Mouse (Mus musculus) myocyte (in vitro differentiated cells): ENCODE measurements around the gene Nlrp6.

ENCODE experiments used
- CEBPB ChIP-seq: IDR thresholded peaks from 2 replicates; pipeline ENCODE4 v1.6.1; 2011; ENCODE audit warnings: mild to moderate bottlenecking, moderate library complexity; ENCODE audit not compliant: poor library complexity, insufficient read depth, severe bottlenecking
- E2F4 ChIP-seq: IDR thresholded peaks from one replicate; pipeline ENCODE4 v1.6.1; 2011; ENCODE audit warnings: mild to moderate bottlenecking, control low read depth, moderate library complexity; ENCODE audit not compliant: insufficient read depth
- MAX ChIP-seq: IDR thresholded peaks from one replicate; pipeline ENCODE4 v1.6.1; 2011; ENCODE audit warnings: low read depth, mild to moderate bottlenecking, control low read depth
- MYOD1 ChIP-seq, 3 experiments: IDR thresholded peaks; one replicate each; pipeline ENCODE4 v1.6.1; 2011; ENCODE audit warnings: control low read depth in 2 of 3, low read depth in 2 of 3, mild to moderate bottlenecking in 2 of 3, moderate library complexity in 1 of 3; ENCODE audit not compliant: insufficient read length in 2 of 3, control insufficient read depth in 1 of 3
- MYOG ChIP-seq, 3 experiments: IDR thresholded peaks; one replicate each; pipeline ENCODE4 v1.6.1; 2011; ENCODE audit warnings: control low read depth in 2 of 3, low read depth in 2 of 3, mild to moderate bottlenecking in 2 of 3; ENCODE audit not compliant: insufficient read length in 2 of 3, control insufficient read depth in 1 of 3, insufficient read depth in 1 of 3
- POLR2A ChIP-seq: IDR thresholded peaks from one replicate; pipeline ENCODE4 v1.6.1; 2011; ENCODE audit warnings: low read depth, mild to moderate bottlenecking, control low read depth, moderate library complexity; ENCODE audit not compliant: insufficient read length
- REST ChIP-seq: IDR thresholded peaks from one replicate; pipeline ENCODE4 v1.6.1; 2011; ENCODE audit warnings: mild to moderate bottlenecking, control low read depth, moderate library complexity; ENCODE audit not compliant: insufficient read depth, insufficient read length
- TCF12 ChIP-seq: IDR thresholded peaks from one replicate; pipeline ENCODE4 v1.6.1; 2011; ENCODE audit warnings: mild to moderate bottlenecking, control low read depth; ENCODE audit not compliant: poor library complexity, insufficient read depth, severe bottlenecking
- TCF3 ChIP-seq: IDR thresholded peaks from one replicate; pipeline ENCODE4 v1.6.1; 2011; ENCODE audit warnings: low read depth, control low read depth; ENCODE audit not compliant: insufficient read length
- USF1 ChIP-seq: IDR thresholded peaks from one replicate; pipeline ENCODE4 v1.6.1; 2011; ENCODE audit warnings: low read depth, mild to moderate bottlenecking, control low read depth, moderate library complexity

DNA sequence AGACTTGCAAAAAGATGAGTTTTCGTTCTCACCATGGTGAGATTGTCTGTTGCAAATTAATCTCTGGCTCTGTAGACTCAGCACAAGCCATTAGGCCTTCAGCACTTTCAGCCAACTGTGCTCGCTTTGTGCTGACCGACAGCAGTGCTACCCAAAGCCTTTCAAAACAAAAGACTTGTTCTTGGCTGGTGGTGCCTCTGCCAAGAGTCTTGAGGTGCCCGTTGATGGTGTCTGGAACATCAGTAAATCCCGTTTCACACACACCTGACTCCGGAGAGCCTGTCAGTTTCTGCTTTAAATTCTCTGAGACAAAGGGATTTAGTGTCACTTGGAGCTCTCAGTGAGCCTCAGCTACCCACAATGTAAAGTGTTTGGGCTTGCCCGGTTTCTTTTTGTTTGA, 26.7 kb upstream of the Nlrp6 start:
- TF ChIP-seq POLR2A (no peak), TCF12 (no peak), MAX (no peak), MYOD1 (IDR thresholded peaks at IDR 0.05; ENCODE audit: control insufficient read depth in 1 of 3, insufficient read length in 2 of 3, low read depth in 2 of 3) (no peak), E2F4 (no peak), TCF3 (no peak), REST (no peak), USF1 (no peak), CEBPB (no peak), MYOG (IDR thresholded peaks at IDR 0.05; ENCODE audit: control insufficient read depth in 1 of 3, insufficient read depth in 1 of 3, insufficient read length in 2 of 3, low read depth in 2 of 3) (no peak)
